Mouse (Mus musculus): ENCODE measurements around the gene Ss18l1.

GRCm38 (mm10) chr2:180001635-180002034 is 40.7 kb upstream of the Ss18l1 start:
- TF ChIP-seq POLR2A (IDR thresholded peaks at IDR 0.05; ENCODE audit: borderline replicate concordance, insufficient read depth, low read length) (no peak), CTCF (IDR thresholded peaks at IDR 0.05; ENCODE audit: borderline replicate concordance, insufficient read depth, low read depth, low read length) (no peak)
